Mouse (Mus musculus) splenic B cell, adult 2 months (primary cell): ENCODE measurements around the gene Cdc34.

Source experiments
- DNase-seq: peaks from one replicate; pipeline ENCODE4 v3.0.0-alpha.2; 2011; ENCODE audit warnings: low read depth, low spot score
- H3K27me3 ChIP-seq: 2 replicates; pipeline ENCODE4 v1.6.1; 2012; ENCODE audit warnings: mild to moderate bottlenecking, low read length, moderate library complexity, mixed read lengths; ENCODE audit not compliant: control insufficient read depth, poor library complexity, insufficient read depth, severe bottlenecking
- H3K36me3 ChIP-seq: 2 replicates; pipeline ENCODE4 v1.6.1; 2012; ENCODE audit warnings: mild to moderate bottlenecking, low read length, moderate library complexity, mixed read lengths; ENCODE audit not compliant: control insufficient read depth, poor library complexity, insufficient read depth, severe bottlenecking

Gene Cdc34

DNA sequence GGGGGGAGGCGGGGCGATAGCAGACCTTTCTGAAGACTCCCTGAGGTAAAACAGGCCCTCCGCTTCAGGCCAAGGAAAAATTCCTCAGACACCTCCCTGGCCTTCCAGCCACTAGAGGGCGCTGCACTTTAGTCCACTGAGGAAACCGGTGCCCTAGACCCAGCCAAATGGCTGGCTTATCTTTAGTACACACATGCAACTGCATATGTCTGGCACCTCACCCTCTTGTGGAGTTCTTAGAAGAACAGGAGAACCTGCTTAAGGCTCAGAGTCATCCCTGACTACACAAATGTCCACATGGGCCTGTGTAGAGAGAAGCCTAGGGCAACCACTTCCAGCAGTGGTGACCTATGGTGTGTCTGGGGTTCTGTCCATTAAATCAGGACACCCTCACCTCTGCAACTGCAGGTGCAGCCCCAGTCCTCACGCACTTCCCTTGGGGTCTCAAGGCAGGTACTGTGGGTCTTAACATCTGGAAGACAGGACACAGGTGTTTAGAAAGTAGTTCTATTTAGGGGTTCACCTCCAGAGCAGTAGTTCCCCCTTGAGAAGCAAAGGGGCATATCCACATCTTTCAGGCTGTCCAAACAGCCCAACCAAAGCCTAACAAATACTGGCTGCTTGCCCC is 30.6 kb downstream of the Cdc34 start:
- Histone ChIP-seq H3K36me3 (peaks cover 7% of the 10 kb centered on the region), H3K27me3 (no peaks in the 10 kb centered on the region)
- DNase-seq: peak; percentile 79

DNA sequence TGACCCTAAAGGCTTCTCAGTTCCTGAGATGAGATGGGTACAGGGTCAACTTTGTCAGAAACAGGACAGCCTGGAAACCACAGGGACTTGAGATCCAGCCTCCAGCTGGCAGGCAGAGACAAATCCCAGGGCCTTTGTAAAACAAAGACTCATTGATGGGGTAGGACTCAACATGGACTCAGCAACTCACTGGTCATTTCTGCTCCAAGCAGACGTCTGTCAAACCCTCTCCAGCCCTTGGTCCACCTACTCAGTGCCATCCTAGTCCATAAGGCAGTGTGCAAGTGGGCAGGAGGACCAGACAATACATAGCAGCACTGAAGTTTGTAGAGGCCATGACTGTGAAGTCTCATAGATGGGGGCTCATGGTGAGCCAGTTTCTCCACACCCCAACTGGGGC is 31.2 kb downstream of the Cdc34 start:
- DNase-seq: no peak
- H3K36me3 ChIP-seq: peaks cover 7% of the 10 kb centered on the region
- no peaks in the 10 kb centered on the region for H3K27me3 ChIP-seq

DNA sequence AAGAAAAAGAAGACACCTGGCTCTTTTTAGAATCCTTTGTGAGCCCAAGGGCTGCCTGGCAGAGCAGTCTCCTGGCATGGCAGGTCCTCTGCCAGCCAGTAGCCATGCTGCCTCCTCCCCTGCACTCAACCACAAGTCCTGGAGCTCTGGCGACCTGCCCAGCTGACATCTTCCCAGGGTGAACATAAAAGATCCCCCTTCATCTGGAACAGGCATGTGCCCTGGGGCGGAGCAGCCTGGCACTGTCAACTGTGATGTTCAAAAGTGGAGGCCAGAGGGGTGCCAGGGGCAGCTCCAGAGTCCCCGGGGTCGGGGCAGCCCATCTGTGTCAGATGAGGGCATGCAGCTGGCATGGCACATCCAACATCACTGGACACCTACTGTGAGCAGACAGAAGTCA is 33.0 kb downstream of the Cdc34 start:
- Histone ChIP-seq H3K27me3 (no peaks in the 10 kb centered on the region), H3K36me3 (peaks cover 5% of the 10 kb centered on the region)
- DNase-seq: no peak

DNA sequence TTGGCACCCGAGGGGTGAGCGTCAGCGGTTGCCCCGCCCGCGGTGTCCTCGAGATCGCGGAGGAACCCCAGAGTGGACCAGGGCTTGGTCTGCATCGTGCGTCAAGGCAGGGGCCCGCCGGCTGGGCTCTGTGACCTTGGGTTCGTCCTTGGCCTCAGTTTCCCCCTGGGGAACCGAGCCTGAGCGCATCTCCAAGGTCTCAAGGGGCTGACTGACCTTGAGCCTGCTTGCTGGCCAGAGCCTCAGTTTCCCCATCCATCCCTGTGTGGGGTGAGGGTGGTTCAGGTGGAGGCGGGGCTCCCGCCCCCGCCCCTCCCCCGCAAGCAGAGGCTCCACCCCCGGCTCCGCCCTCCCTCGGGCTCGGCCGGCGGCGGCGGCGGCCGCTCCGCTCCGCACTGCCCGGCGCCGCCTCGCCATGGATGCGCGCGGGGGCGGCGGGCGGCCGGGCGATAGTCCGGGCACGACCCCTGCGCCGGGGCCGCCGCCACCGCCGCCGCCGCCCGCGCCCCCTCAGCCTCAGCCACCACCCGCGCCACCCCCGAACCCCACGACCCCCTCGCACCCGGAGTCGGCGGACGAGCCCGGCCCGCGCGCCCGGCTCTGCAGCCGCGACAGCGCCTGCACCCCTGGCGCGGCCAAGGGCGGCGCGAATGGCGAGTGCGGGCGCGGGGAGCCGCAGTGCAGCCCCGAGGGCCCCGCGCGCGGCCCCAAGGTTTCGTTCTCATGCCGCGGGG is 34.4 kb downstream of the Cdc34 start, which contains the start of gene Hcn2:
Gene Hcn2, plus strand, starts transcription at position 381 of the 734 bp plus-strand sequence.
- no peak for DNase-seq
- H3K36me3 ChIP-seq: peaks cover 2% of the 10 kb centered on the region; the same call in 1 of the 2 replicates
- no peaks in the 10 kb centered on the region for H3K27me3 ChIP-seq

DNA sequence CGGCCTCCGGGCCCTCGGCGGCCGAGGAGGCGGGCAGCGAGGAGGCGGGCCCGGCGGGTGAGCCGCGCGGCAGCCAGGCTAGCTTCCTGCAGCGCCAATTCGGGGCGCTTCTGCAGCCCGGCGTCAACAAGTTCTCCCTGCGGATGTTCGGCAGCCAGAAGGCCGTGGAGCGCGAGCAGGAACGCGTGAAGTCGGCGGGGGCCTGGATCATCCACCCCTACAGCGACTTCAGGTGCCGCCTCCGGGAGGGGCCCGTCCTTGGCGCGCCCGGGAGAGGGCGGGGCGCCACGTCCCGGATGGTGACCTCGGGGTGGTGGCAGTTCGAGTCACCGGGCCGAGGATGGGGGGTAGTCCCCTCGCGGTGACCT is 35.0 kb downstream of the Cdc34 start:
- Histone ChIP-seq H3K36me3 (no peaks in the 10 kb centered on the region; the same call in 1 of the 2 replicates), H3K27me3 (no peaks in the 10 kb centered on the region)
- peak; percentile 19 for DNase-seq

DNA sequence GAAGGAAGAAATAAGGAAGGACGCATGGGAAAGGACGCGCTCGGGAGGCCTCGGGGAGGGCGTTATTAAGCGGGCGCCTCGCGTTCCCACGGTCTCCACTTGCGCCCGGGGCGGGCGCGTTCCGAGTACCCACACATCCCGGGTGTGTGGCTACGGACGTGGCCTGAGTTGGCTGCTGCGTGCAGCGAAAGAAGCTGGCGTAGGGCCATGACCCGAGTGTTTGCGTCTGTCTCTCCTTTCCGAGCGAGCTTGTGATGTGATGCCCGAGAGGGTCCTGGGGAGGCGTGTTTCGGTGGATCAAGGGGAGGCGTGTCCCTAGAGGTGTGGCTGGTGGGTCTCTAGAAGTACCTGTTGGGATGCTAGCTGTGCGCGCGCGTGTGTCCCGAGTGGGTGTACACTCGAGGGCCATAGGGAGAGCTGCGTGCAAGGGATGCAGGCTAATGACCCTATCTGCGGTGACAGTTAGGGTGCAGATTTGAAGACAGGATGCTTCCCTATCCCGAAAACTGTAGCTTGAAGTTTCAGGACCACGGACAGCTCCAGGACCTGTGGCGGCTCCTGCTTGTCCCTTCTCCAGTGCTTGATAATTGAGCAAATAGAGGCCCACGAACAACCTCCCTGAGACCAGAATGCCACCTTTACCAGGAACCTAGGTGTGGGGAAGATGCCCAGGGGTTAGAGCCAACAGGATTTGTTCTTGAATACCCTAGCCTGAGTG is 35.8 kb downstream of the Cdc34 start:
- peak; percentile 68 for DNase-seq
- no peaks in the 10 kb centered on the region for H3K36me3 ChIP-seq
- no peaks in the 10 kb centered on the region for H3K27me3 ChIP-seq

DNA sequence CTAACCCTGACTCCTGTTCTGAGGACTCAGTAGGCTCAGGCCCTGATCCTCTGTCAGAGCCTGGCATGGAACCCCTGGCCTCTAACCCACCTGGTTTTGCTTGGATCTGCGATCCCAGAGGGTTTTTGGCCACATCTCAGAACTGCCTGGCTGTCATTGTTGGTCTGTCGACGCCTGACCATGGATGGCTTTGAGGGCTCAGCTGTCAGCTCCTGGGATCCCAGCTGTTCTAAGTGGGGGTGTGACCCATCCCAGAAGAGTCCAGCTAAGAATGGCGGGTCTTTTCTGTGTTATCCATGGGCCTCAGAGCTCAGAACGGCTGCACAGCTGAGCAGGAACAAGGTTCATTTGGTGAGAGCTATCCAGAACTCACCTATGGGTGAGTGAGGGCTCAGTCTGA is 39.1 kb downstream of the Cdc34 start:
- DNase-seq: no peak
- Histone ChIP-seq H3K27me3 (no peaks in the 10 kb centered on the region), H3K36me3 (no peaks in the 10 kb centered on the region)

DNA sequence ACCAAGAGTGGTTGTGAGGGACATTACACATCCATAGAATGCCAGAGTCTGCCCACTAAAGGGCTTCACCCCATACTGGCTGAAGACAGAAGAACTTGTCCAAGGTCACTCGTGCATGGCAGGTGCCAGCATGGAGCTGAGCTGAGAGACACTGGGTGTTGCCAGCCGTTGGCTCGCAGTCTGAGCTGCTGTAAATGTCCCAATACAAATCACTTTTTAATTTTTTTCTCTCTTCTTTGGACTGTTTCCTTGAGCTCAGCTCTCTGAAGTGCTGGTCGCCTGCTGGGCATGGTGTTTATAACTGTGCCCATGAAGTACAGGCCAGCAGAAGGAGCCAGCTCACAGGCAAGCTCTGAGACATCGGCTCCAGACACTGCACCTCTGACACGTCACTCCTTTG is 41.1 kb downstream of the Cdc34 start:
- no peaks in the 10 kb centered on the region for H3K36me3 ChIP-seq
- no peak for DNase-seq
- no peaks in the 10 kb centered on the region for H3K27me3 ChIP-seq

DNA sequence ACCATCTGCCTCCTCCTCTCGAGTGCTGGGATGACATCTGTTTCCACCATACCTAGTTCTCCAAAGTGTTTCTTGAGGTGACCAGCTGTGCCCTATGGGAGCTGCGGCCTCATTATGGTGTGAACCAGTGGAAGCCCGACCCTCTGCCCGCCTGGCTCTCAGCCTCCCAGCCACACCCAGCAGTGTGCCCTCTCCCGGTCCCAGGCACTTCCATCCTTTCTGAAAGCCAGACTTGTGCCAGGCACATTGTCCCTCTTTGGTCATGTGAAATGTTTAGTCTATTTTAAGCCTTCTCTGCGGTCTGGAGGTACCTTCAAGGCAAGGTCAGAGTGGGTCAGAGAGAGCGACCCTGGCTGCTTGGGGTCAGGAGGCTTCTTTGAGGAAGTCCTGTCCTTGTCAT is 41.7 kb downstream of the Cdc34 start:
- Histone ChIP-seq H3K27me3 (no peaks in the 10 kb centered on the region), H3K36me3 (no peaks in the 10 kb centered on the region)
- DNase-seq: no peak

DNA sequence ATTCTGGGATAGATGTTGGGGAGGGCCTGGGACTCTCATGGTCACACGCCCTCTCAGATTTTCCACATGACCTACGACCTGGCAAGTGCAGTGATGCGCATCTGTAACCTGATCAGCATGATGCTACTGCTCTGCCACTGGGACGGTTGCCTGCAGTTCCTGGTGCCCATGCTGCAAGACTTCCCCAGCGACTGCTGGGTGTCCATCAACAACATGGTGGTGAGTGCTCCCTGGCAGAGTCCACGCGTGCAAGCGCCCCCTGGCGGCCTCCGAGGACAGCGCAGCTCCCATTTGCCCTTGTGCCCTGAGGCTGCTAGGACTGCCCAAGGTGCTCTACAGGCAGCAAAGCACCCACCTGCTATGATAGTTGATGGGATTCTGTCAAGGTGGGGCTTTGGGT is 44.1 kb downstream of the Cdc34 start:
- DNase-seq: peak; percentile 56

DNA sequence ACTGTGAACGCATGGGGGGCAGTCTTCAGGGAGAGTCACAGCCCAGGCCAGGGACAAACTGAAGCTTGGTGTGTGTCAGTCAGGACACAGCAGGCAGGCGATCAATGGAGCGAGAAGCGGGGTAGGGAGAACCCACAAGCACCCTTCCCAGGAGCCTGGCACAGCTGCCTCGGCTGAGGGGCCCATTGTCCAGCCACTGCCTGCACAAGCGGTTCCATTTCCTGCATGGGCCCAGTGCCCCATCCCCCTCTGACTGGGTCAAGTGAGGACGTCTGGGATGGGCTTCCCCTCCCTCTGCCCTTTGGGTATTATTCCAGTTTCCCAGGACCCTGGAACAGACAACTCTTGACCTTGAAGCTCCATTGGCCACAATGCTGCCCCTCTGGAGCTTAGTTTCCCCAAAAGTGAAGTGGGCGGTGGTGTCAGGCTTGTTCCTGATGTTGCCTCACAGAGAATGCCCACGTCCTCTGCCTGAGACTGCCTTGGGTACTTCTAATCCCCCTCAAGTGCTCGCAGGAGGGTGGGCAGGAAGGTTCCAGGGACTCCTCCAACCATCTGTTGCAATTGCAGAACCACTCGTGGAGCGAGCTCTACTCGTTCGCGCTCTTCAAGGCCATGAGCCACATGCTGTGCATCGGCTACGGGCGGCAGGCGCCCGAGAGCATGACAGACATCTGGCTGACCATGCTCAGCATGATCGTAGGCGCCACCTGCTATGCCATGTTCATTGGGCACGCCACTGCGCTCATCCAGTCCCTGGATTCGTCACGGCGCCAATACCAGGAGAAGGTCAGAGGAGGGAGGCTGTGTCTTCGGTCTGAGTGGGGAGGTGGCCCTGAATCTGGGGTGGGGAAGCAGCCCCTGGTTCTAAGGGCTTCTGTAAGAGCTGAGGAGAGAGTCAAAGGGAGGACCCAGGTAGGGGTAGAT is 46.6 kb downstream of the Cdc34 start:
- H3K27me3 ChIP-seq: no peaks in the 10 kb centered on the region
- H3K36me3 ChIP-seq: no peaks in the 10 kb centered on the region
- no peak for DNase-seq

More for the DNA sequence above, 44.1 kb downstream of the Cdc34 start:
- no peaks in the 10 kb centered on the region for H3K36me3 ChIP-seq
- H3K27me3 ChIP-seq: no peaks in the 10 kb centered on the region

DNA sequence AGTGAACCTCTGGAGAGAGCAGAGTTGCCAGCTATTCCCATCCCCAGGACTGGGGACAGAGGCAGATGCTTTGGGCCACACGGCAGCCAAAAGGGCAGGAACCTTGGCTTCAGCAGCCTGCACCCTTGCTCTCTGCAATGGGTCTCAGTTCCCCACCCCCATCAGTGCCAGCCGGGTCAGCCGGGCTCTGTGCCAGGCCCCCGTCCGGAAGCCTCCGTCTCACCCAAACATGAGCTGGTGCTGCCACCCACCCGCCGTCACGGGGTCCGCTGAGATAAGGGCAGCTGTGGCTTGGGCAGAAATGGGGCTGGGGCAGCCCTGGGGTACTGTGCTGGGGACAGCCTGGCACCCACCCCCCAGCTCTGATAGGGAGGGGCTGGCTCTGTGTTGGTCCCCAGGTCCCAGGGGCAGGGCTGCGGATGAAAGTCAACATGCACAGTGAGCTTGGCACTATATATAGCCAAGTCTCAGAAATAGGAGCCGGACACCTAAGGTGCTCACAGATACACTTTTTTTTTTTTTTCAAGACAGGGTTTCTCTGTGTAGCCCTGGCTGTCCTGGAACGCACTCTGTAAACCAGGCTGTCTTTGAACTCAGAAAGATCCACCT is 47.5 kb downstream of the Cdc34 start:
- no peaks in the 10 kb centered on the region for H3K36me3 ChIP-seq
- DNase-seq: no peak
- H3K27me3 ChIP-seq: no peaks in the 10 kb centered on the region

DNA sequence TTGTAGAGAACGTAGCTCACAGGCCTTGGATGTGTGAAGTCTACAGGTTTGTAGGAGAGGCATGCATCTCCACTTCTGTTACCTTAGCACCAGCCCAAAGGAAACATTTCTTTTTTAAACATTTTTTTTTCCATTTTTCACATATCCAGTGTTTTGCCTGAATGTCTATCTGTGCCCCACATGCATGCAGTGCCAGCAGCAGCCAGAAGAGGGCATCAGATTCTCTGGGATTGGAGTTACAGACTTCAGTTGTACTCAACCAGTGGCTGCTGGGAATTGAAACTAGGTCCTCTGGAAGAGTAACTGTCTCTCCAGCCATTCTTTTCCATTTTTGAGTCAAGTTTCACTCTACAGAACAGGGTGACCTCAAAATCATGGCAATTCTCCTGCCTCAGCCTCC is 50.5 kb downstream of the Cdc34 start:
- DNase-seq: peak; percentile 57
- Histone ChIP-seq H3K27me3 (no peaks in the 10 kb centered on the region), H3K36me3 (peaks cover 16% of the 10 kb centered on the region)

DNA sequence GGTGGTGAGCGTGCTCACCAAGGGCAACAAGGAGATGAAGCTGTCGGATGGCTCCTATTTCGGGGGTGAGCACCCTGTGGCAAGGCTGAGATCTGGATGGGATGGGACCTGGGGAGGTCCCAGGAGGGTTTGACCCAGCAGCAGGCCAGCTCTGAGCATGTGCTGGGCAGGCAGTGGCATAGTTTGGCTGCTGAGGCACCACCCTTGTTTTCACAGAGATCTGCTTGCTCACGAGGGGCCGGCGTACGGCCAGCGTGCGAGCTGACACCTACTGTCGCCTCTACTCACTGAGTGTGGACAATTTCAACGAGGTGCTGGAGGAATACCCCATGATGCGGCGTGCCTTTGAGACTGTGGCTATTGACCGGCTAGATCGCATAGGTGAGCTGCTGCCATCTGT is 51.9 kb downstream of the Cdc34 start:
- Histone ChIP-seq H3K36me3 (peaks cover 19% of the 10 kb centered on the region), H3K27me3 (no peaks in the 10 kb centered on the region)
- no peak for DNase-seq
